Mouse (Mus musculus) cerebellum, adult 9-10 months (tissue): Measurements from ENCODE around the gene Snx20.

Experiments
- DNase-seq: peaks from one replicate; pipeline ENCODE4 v3.0.0; 2022

Gene Snx20

DNA sequence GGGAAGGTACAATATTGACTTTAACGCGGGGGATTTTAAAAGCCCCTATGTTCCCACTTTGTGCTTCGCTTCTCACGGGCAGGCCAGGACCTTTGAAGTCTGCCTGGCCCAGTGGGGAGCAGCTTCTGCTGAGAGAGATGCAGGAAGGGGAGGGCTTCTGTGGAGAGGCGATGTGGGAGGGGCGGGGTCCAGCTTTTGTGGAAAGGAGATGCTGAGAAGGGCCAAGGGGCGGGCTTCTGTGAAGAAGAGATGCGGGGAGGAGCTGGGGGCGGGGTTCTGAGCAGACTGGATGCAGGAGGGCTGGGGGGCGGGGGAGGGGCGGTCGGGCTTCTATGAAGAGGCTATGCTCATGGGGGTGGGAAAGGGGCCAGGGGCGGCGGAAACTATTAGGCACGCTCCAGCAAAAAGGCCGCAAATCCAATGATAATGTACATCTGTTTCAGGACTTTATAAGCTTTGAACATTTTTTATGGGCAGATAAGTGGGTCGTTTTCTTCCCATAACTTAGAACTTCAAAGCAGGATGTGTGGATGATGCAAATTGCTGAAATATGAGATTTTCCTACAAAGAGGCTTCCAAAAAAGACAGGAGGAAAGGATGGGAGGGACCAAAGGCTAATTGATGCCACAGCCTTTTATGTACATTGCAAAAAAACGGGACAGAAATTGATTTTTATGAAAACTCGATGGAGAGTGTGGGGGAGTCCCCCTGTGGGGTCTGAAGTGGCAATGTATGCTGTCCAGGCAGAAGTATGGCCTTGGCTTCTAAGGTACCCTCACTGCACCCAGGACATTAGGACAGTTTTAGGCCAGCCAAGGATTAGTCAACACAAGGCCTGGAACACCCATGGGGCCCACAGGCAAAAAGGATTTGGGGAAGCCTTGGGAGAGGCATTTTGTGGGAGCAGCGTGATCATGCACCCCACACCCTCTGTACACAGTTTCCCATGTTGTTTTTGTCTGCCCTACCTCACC, 31.6 kb downstream of the Snx20 start:
- no peak for DNase-seq

GRCm38 (mm10) chr8:88603446-88603989, 32.4 kb downstream of the Snx20 start:
- no peak for DNase-seq

DNA sequence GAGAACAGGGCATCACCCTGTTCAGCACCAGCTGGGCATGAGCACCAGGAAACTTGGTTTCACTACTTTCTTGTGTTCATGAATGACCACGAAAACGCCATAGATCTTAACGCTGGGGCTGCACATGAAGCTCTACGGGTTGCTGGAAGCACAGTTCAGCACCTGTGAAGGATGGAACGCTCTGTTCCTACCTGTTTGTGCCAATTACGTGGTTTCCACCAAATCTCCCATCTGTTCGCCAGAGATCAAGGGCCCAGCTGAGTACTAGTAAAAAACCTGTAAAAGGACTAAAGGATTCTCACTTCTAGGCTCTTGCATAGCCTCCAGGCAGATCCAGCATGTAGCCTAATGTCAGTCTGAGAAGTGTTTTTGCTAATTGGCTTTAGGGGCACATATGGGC, 36.4 kb downstream of the Snx20 start:
- DNase-seq: peak; percentile 72

- DNase-seq: no peak
Measured at GRCm38 (mm10) chr8:88598578-88598977, 37.4 kb downstream of the Snx20 start.

GRCm38 (mm10) chr8:88596042-88596441, 39.9 kb downstream of the Snx20 start:
- DNase-seq: no peak

GRCm38 (mm10) chr8:88593947-88594346, 42.0 kb downstream of the Snx20 start:
- no peak for DNase-seq

DNA sequence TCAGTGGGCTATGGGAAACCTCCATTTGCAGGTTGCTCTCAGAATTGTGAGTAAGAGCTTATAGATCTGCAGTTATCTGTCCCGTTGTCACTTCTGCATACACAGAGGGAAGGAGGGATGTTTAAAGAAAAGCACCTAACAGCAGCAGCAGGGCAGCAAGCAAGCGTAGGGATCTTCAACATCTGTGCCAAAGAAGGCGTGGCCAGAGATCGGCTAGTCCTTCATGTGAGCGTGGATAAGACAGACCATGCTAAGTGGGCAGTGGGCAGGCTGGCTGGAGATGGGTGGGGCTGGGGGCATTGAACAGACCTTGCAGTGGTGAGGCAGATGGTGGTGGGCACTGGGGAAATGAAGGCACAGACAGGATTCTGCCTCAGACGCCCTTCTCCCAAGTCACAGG, 45.7 kb downstream of the Snx20 start:
- no peak for DNase-seq

- DNase-seq: no peak
Measured at GRCm38 (mm10) chr8:88588205-88588889, 47.6 kb downstream of the Snx20 start.

DNA sequence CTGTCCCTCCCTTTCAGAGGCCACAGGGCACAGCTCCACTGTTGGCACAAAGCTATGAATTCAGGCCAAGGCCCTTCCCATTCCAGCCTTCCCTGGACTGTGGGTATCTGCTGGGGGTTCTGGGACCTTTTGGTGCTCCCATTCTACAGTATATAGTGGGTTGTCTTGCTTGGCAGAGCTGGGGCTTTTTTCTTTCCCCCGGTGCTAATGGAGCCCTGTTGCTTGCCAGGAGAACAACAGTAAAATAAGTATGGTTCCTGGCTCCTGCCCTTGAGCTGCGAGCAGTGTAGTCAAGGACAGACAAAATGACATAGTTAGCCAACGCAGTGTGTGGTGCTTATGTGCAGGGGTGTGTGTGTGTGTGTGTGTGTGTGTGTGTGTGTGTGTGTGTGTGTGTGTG, 52.1 kb downstream of the Snx20 start:
- no peak for DNase-seq

DNA sequence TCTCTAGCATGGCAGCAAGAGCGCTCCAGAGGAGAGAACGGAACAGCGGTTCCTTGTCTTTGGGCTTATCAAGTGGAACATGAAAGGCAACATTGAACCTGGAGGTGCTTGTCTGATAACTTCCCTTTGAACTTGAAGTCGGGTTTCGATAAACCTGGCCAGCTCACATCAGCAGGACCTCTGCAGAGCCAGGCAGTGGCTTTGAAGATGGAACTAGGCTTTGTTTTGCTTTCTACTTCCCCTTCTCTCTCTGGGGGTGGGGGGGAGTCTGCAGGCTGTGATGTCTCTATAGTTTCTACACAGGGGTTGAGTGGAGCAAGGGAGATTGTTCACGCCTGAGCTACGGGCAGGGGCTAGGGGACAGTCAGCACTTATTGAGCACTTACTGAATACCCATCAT, 55.1 kb downstream of the Snx20 start:
- DNase-seq: no peak

DNA sequence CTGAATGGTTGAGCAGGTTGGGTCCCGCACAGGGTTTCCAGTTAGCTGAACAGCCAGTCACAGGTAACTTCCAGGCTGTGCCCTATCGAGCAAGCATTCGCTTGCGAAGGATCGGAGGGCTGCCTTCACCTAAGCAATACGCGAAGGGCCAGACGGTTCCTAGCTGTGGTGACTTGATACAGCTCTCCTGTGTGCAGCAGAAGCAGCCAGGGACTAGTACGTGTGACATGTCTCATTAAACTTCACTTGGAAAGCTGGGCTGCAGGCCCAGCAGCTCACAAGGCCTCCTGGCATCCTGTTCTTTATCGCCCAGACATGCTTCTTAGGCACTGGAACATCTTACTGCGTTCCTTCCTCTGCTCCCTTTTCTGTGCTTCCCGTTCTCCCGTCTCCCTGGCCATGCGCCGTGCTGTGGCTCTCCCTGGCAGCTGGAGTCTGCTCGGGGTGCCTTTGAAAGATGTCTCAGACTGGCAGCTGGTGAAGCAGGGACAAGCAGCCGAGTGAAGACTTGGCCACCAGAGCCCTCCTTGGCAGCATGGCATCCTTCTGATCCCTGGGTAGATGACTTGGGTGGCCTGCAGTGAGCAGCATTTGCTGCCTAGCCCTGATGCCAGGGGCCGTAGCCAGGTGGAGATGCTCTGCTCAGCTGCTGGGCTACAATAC, 56.1 kb downstream of the Snx20 start:
- DNase-seq: peak; percentile 60

DNA sequence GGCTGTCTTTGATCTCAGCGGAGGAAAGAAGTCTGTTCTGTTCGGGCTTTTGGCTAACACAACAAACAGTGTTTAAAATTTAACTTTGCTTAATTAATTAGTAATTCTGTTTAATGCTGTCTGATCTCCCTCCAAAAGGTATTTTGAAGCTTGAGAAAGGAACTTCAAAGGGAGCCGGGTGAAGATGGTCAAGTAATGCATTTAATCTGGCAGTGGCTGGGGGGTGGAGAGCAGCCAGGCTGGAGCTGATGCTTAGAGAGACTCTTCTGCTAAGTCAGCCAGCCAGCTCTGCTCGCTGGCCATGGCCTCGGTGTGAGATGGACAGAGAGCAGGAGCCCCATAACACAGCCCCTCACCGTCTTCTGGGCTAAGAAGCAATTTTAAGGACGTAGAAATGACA, 56.7 kb downstream of the Snx20 start:
- DNase-seq: no peak

DNA sequence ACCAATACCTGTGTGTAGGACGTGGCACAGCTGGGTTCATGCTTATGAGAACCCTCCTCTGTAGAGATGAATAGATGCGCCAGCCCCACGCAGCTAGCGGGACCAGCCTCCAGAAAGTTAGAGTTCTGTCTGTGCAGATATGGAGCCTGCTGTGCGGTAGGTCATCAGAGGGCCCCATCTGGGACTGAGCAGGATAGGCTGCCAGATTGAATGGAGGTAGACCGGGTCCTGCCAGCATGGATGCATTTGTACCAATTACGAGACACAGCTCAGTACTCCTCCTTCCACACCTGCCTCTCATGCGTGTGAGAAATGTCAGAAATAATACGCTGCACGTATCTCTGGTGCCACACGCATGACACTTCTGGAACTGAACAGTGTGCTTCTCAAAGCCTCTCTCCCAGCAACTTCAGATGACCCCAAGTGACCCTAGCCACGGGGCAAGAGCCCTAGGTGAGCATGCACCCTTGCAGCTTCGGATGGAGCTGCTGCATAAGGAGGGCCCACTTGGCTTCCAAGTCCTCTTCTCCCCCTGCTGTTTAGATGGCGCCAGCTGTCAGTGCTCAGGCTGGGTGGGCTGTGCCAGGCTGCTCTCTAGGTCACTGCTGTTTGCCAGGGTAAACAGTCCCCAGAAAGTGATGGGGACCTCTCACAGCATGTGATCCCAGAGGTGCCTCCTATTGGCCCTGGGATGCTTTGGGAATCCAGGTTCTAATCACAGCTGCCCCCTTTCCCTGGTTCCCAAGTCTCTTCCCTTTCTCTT, 57.3 kb downstream of the Snx20 start:
- DNase-seq: no peak

GRCm38 (mm10) chr8:88577666-88578065, 58.3 kb downstream of the Snx20 start:
- no peak for DNase-seq
